Mouse (Mus musculus): Measurements from ENCODE around the gene Dlgap3.

The Dlgap3 gene

GRCm38 (mm10) chr4:127174900-127175278 lies 5.9 kb downstream of the Dlgap3 start:
- no peak for DNase-seq

- no peak for DNase-seq
Observed at GRCm38 (mm10) chr4:127177961-127178360, 9.0 kb downstream of the Dlgap3 start.

DNA sequence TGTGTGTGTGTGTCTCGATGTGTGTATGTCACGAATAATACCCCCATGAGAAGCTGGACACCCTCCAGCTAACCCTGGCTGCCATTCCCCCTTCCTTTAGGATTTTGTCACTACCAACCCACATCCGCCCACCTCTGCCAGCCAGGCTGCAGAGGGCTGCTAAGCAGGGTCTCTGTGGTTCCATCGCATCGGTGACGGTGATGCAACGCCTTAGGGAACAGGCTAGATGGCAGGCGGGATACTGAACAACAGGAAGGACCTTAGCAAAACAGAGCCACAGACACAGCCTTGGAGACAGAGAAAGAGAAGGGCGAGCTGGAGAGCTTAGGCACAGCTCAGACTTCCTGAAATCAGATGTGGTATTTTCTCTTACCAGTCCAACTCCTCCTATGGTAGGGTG lies 9.7 kb downstream of the Dlgap3 start:
- no peak for DNase-seq

DNA sequence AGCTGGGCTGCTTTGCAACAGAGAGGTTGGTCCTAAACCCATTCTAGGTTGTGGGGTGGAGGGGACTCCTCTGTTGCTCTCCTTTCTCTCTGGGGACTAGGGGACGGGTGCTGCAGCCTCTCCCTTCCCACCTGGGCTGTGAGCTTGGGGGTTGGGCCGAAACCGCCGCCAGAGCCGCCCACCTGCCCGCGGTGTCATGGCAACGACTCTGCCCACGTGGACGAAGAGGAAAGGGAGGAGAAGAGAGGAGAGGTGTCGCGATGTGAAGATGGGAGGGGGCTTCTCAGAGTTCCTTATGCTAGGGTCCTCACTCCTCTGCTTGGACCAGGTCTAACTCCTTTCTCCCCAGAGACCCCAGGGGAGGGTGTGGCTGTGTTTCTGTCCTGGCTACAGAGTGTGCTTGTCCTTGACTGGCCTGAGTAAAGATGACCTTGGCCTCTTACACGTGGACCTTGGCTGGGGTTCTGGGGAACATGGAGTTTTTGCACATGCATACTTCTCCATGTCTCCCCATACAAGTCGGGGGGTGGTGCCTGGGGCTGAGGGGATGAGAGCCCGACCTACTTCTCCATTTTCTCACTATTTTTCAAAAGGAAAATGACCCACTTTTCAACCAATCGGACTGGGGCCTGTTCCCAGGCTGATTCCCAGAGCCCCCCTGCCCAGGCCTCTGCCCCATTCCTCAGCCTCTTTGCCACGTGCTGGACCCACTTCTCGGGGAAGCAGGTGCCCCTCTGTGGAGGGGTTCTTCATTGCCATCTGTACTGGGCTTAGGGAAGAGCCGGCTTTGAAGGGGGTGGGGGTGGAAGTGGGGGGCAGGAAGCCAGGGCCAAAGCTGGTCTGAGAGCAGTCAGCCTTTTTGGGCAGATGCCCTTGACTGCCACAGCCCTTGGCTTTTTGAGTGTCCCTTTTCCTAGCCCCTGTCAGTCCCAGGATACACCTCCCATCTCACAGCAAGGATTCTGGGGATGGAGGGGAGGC lies 10.8 kb downstream of the Dlgap3 start:
- no peak for DNase-seq

DNA sequence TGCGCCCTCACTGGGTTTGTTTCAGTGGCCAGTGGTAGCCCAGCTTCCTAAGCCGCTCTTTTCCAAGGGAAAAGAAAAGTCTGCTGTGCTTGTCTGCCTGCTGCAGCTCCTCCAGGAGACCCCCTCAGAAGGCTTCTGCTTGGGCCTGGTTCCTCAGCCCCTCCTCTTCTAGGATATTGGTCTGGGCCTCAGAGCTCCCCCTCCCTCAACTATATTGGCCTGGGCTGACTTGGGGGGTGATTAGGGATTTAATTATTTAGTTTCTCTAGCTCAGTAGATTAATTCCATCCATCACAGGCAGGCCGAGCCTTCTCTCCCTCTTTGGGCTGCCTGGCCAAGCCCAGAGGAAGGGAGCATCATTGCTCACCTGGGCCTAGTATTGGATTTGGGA lies 11.4 kb downstream of the Dlgap3 start:
- no peak for DNase-seq

DNA sequence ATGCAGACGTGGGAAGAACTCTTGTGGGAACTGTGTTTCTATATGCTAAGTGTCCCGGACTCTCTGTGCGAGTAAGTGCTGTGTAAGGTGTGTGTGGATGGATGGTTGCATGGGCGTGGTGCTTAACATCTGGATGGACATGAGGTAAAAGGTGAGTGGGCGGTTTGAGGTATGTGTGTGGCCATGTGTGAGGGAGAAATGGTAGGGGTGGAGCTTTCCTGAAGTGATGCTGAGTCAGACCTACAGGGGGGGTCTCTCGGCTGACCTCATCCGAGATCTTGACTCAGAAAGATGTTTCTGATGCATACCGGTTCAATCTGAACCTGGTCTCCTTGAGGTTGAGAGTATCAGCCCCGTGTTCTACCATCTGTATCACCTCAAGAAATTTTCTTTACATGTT lies 12.0 kb downstream of the Dlgap3 start:
- DNase-seq, result no peak

GRCm38 (mm10) chr4:127183867-127184266 lies 14.9 kb downstream of the Dlgap3 start:
- no peak for DNase-seq

DNA sequence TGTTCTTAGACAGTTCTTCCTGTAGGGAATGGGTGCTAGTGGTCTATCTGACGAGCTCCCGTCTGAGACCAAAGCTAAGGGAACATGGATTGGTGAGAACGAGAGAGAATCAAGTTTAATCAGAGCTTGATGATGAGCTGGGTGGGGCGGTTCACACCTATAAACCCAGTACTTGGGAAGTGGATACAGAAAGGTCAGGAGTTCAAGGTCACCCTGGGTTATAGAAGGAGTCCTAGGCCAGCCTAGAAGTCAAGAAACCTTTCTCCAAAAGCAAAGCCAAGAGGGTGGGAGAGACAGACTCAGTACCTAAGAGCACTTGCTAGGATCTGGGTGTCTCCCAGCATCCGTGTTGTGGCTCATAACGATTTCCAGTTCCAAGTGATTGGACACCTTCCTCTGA lies 21.9 kb downstream of the Dlgap3 start:
- no peak for DNase-seq

GRCm38 (mm10) chr4:127192704-127193103 lies 23.7 kb downstream of the Dlgap3 start:
- DNase-seq, result no peak

DNA sequence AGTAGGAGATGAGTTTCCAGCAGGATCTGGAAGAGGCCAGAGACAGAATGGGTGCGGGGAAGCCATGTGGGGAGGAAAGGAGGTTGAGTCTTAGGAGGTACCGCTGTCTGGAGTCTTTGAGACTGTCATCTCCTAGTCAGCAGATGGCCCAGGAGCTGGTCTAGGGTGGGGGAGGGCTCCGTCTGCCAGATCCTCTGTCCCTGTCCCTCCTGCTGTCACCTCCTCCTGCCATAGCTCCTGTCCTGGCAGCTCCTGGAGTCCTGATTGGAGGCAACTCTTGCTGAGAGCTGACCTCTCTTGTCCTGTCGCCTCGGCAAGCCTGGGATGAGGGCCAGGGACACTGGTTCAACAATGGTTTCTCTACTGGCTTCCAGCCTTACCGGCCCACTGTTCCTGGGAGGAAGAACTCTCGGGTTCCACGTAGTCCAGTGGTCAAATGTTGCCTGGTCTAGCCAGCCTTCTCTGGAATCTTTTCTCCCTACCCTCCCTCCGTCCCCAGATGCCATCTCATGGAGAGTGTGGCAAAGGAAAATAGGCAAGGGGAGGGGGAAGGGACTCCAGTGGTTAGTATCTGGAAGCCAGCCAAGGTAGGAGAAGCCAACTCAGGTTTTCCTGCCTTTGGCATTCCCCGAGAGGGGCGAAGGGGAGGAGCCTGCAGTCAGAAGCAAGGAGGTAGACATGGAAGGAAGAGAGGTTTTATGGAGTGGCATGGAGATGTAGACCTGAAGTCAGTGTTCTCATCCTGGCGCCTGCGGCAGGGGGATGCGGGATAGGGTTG lies 24.6 kb downstream of the Dlgap3 start:
- DNase-seq, result no peak

- no peak for DNase-seq
Observed at GRCm38 (mm10) chr4:127194477-127195269, 25.7 kb downstream of the Dlgap3 start.

- DNase-seq, result no peak
Observed at GRCm38 (mm10) chr4:127198609-127199008, 29.6 kb downstream of the Dlgap3 start.

GRCm38 (mm10) chr4:127199406-127199805 lies 30.4 kb downstream of the Dlgap3 start:
- no peak for DNase-seq

- no peak for DNase-seq
Observed at GRCm38 (mm10) chr4:127200164-127200722, 31.2 kb downstream of the Dlgap3 start.

GRCm38 (mm10) chr4:127200769-127201617 lies 32.0 kb downstream of the Dlgap3 start:
- DNase-seq, result no peak

DNA sequence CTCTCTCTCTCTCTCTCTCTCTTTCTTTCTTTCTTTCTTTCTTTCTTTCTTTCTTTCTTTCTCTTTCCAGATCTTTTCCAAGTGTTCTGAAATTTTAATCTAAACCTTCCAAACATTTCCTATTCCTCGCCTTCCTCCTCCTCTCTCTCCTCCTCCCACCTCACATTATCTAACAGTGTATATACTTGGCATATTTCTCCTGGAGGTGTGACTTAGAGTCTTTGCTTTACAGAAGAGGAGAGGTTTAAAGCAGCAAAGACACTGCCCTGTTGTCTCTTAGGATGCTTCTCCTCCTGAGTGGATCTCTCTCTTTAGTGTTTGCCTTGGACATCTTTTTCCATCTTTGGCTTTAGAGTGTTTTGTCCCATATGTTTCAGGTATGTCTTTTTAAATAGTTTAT lies 34.1 kb downstream of the Dlgap3 start:
- DNase-seq, result no peak

GRCm38 (mm10) chr4:127211318-127211717 lies 42.3 kb downstream of the Dlgap3 start:
- DNase-seq, result no peak

- no peak for DNase-seq
Observed at GRCm38 (mm10) chr4:127214510-127214909, 45.5 kb downstream of the Dlgap3 start.

DNA sequence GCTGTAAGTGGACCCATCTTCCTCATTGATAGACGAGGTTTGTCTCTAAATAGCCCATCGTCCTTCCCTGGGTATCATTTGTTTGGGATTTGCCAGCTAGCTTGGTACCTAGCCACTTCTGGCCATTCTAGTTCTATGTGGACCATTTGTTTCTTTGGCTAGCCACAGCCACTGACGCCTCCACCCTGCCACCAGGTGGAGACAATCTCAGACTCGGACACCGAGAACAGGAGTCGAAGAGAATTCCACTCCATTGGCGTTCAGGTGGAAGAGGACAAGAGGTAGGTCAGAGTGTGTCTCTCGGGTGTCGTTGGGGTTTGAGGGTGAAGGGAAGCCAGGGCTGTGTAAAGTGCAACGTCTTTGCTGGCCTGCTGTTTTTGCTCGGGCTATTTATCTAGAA lies 46.1 kb downstream of the Dlgap3 start:
- peak in 1 of 2 experiments; percentile 17 for DNase-seq

GRCm38 (mm10) chr4:127215799-127216198 lies 46.8 kb downstream of the Dlgap3 start:
- DNase-seq, result no peak

GRCm38 (mm10) chr4:127216251-127216651 lies 47.2 kb downstream of the Dlgap3 start:
- DNase-seq, result no peak

GRCm38 (mm10) chr4:127217048-127217447 lies 48.0 kb downstream of the Dlgap3 start:
- DNase-seq, result peak in 1 of 2 experiments; percentile 17
